Mouse (Mus musculus): ENCODE results near the gene Fam214a. TPM values are rescaled to one million over a fixed set of nuclear protein-coding genes. Genes with fewer than 3 reads are reported as not detected.
"Not testable (repeated sequence)": the region's sequence is repeated elsewhere in the genome, so short reads cannot be mapped to it uniquely, and the experiment has no call there.

Fam214a gene
- polyA plus RNA-seq, 1 experiment: not detected

DNA sequence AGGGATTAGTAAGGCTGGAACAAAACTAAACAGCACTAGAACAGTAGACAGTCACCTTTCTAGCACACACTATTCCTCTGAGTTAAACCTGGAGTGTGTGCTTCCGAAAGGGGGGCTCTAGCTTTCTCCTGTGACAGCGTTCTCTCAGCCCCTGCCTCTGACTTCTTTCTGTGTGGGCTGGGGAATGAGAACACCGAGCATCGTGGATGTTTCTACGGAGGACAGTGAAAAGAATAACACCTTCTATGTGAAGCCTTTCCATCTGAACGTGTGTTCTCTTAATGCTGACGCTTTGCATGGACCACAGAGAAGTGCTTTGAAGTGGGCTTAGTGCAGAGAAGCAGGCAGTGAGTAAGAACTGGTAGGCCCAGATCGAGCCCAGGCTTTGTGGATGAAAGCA lies 29.5 kb downstream of the Fam214a start:
- Histone ChIP-seq H3K27ac (ENCODE audit: insufficient read depth, low read depth, low read length) (no peak overlapping the region), H3K4me1 (ENCODE audit: control insufficient read depth, insufficient read depth, low read length) (peaks cover 23% of the 10 kb centered on the region), H3K4me3 (ENCODE audit: insufficient read depth, low read depth, low read length) (no peak overlapping the region)
- TF ChIP-seq POLR2A (IDR thresholded peaks at IDR 0.05; ENCODE audit: insufficient read depth, low read depth, low read length): no peak
- TF ChIP-seq CTCF (IDR thresholded peaks at IDR 0.05; ENCODE audit: insufficient read depth, low read depth, low read length): no peak
- WGBS: 67% methylated on average over 8 of the region's 8 CpGs

DNA sequence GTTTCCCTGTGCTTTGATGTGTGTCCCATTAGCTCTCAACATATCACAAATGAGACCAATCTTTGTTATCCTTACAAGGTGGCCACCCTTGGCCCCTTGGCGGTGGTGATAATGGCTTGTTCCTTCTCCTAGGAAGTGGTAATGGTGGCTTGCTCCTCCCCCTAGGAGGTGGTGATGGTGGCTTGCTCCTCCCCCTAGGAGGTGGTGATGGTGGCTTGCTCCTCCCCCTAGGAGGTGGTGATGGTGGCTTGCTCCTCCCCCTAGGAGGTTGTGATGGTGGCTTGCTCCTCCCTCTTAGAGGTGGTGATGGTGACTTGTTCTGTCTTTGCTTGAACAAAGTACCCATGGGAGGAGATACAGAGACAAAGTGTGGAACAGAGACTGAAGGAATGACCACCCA lies 30.0 kb downstream of the Fam214a start:
- H3K27ac ChIP-seq (ENCODE audit: insufficient read depth, low read depth, low read length); H3K4me3 ChIP-seq (ENCODE audit: insufficient read depth, low read depth, low read length): not testable (repeated sequence)
- peaks cover 23% of the 10 kb centered on the region for H3K4me1 ChIP-seq (ENCODE audit: control insufficient read depth, insufficient read depth, low read length)
- 86% methylated on average over 1 of the region's 1 CpGs for WGBS

GRCm38 (mm10) chr9:74985173-74985715 lies 32.6 kb downstream of the Fam214a start:
- TF ChIP-seq POLR2A (IDR thresholded peaks at IDR 0.05; ENCODE audit: insufficient read depth, low read depth, low read length) (no peak), CTCF (IDR thresholded peaks at IDR 0.05; ENCODE audit: insufficient read depth, low read depth, low read length) (no peak)
- Histone ChIP-seq H3K4me1 (ENCODE audit: control insufficient read depth, insufficient read depth, low read length) (peaks cover 18% of the 10 kb centered on the region), H3K4me3 (ENCODE audit: insufficient read depth, low read depth, low read length) (no peak overlapping the region), H3K27ac (ENCODE audit: insufficient read depth, low read depth, low read length) (no peak overlapping the region)
- WGBS: 83% methylated on average over 14 of the region's 14 CpGs

DNA sequence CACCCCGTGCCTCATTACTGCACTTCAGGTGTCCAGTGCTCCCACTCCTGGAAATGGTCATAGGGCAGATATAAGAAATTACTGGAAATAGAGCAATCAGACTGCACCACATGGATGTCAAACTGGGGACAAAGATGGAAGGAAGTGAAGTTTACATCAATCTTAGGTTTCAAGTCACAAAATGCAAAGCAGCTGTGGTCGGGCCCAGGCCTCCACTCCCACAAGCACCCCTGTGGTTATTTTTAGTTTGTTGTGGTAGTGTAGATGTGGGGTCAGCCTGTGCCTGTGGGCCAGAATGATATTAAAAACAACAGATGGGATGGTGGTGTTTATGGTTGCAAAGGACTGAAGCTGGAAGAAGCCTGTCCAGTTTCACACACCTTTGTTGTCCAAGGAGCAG lies 33.1 kb downstream of the Fam214a start:
- no peak overlapping the region for H3K27ac ChIP-seq (ENCODE audit: insufficient read depth, low read depth, low read length)
- TF ChIP-seq CTCF (IDR thresholded peaks at IDR 0.05; ENCODE audit: insufficient read depth, low read depth, low read length) (no peak), POLR2A (IDR thresholded peaks at IDR 0.05; ENCODE audit: insufficient read depth, low read depth, low read length) (no peak)
- H3K4me1 ChIP-seq (ENCODE audit: control insufficient read depth, insufficient read depth, low read length): peaks cover 18% of the 10 kb centered on the region
- H3K4me3 ChIP-seq (ENCODE audit: insufficient read depth, low read depth, low read length): no peak overlapping the region
- 61% methylated on average over 2 of the region's 2 CpGs for WGBS

- 83% methylated on average over 7 of the region's 7 CpGs for WGBS
- H3K4me3 ChIP-seq (ENCODE audit: insufficient read depth, low read depth, low read length): no peak overlapping the region
- no peak overlapping the region for H3K27ac ChIP-seq (ENCODE audit: insufficient read depth, low read depth, low read length)
- TF ChIP-seq POLR2A (IDR thresholded peaks at IDR 0.05; ENCODE audit: insufficient read depth, low read depth, low read length) (no peak), CTCF (IDR thresholded peaks at IDR 0.05; ENCODE audit: insufficient read depth, low read depth, low read length) (no peak)
- H3K4me1 ChIP-seq (ENCODE audit: control insufficient read depth, insufficient read depth, low read length): peaks cover 13% of the 10 kb centered on the region
These were observed 36.3 kb downstream of the Fam214a start for GRCm38 (mm10) chr9:74988893-74989460.

- TF ChIP-seq POLR2A (IDR thresholded peaks at IDR 0.05; ENCODE audit: insufficient read depth, low read depth, low read length) (no peak), CTCF (IDR thresholded peaks at IDR 0.05; ENCODE audit: insufficient read depth, low read depth, low read length) (no peak)
- WGBS: 67% methylated on average over 2 of the region's 2 CpGs
- H3K4me1 ChIP-seq (ENCODE audit: control insufficient read depth, insufficient read depth, low read length): peaks cover 17% of the 10 kb centered on the region
- H3K27ac ChIP-seq (ENCODE audit: insufficient read depth, low read depth, low read length): no peak overlapping the region
- H3K4me3 ChIP-seq (ENCODE audit: insufficient read depth, low read depth, low read length): no peak overlapping the region
These were observed 37.3 kb downstream of the Fam214a start for GRCm38 (mm10) chr9:74989990-74990389.

DNA sequence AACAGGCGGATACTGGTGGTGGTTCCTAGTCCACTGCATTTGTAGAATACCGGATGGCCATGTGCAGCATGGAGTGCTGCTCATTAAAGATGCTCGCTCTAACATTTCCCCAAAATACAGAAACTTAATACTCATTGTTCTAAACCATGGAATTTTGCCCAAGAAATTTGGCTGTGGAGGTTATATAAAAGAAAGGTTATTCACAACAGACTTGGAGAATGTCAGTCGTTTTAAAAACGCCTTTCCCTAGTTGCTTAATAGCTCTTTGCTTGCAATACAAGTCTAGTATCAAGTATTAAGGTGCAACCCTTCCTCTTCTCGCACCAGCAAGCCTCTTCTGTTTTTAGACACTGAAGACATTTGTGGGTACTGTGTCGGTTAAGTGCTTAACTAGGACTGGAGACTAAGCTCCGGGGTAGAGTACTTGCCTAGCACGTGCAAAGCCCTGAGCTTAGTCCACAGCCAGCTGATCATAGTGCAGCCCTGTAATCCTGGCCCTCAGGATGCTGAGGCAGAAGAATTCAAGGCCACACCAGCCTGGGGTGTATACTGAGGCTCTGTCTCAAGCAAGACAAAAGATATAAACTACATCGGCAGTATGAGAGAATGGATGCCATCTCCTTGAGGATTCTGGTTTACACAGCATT lies 42.0 kb downstream of the Fam214a start:
- no peak for TF ChIP-seq POLR2A (IDR thresholded peaks at IDR 0.05; ENCODE audit: insufficient read depth, low read depth, low read length)
- no peak for TF ChIP-seq CTCF (IDR thresholded peaks at IDR 0.05; ENCODE audit: insufficient read depth, low read depth, low read length)
- 30% methylated on average over 10 of the region's 10 CpGs for WGBS
- Histone ChIP-seq H3K4me1 (ENCODE audit: control insufficient read depth, insufficient read depth, low read length) (peaks cover 4% of the 10 kb centered on the region), H3K4me3 (ENCODE audit: insufficient read depth, low read depth, low read length) (no peak overlapping the region), H3K27ac (ENCODE audit: insufficient read depth, low read depth, low read length) (no peak overlapping the region)

DNA sequence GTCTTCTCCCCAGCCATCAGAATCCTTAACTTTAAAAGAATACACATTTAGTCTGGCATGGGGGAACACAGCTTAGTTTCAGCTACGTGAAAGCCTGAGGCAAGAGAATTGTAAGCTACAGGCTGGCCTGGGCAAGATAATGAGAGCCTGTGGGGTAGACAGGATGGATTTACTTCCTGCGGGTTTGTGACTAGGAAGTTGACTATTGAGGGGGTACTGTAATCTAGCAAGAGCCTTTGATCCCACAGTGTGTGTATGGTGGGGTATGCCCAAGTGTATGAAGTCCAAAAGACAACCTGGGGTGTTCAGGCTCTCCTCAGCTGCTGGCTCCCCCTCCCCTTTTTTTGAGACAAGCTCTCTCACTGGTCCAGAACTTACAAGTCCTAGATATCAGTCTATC lies 43.7 kb downstream of the Fam214a start:
- Histone ChIP-seq H3K27ac (ENCODE audit: insufficient read depth, low read depth, low read length) (no peak overlapping the region), H3K4me1 (ENCODE audit: control insufficient read depth, insufficient read depth, low read length) (peaks cover 8% of the 10 kb centered on the region), H3K4me3 (ENCODE audit: insufficient read depth, low read depth, low read length) (no peak overlapping the region)
- TF ChIP-seq POLR2A (IDR thresholded peaks at IDR 0.05; ENCODE audit: insufficient read depth, low read depth, low read length) (no peak), CTCF (IDR thresholded peaks at IDR 0.05; ENCODE audit: insufficient read depth, low read depth, low read length) (no peak)
- 35% methylated on average over 2 of the region's 2 CpGs for WGBS

DNA sequence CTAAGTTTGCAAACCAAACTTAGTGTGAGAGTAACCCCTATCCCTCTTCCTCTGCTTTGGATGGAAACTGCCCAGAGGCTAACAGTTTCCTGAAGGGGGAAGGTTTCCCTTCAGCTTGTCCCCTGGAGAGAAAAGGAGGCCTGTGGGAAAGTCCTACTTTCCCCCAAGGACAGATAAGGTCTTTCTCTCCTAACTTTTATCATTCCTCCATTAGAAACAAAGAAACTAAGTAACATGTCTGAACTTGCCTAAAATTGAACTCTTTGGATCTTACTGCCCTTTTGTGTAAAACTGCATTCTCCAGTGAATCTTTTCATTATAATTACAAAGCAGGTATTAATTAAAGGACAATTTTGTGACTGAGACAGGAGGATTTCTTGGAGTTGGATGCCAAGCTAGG lies 45.3 kb downstream of the Fam214a start:
- Histone ChIP-seq H3K27ac (ENCODE audit: insufficient read depth, low read depth, low read length) (no peak overlapping the region), H3K4me3 (ENCODE audit: insufficient read depth, low read depth, low read length) (no peak overlapping the region), H3K4me1 (ENCODE audit: control insufficient read depth, insufficient read depth, low read length) (peaks cover 17% of the 10 kb centered on the region)
- TF ChIP-seq POLR2A (IDR thresholded peaks at IDR 0.05; ENCODE audit: insufficient read depth, low read depth, low read length) (no peak), CTCF (IDR thresholded peaks at IDR 0.05; ENCODE audit: insufficient read depth, low read depth, low read length) (no peak)
